ENCODE assay signal across 22 mouse cellular contexts in the genomic region with DNA sequence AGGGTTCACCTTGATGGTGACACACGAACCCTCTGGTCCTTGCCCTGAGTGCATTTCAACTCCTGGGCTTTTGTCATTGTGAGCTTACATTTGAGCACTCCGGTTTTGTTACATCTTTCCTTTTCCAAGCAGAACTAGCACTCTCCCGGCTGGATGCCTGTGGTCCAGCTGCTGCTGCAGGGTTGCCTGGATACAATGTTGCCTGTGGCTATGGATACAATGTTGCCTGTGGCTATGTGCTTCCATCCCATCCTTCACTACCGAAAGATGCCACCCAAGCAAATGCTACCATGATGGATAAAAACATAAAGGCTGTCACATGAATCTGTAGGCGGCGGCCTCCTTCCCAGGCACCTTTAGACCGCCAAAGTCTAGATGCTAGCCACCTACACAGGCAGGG. TPM values are rescaled to one million over a fixed set of nuclear protein-coding genes. Genes with fewer than 3 reads are reported as not detected.
DNase-seq lines count a peak whose midpoint lies in the region; ATAC-seq lines count a peak whose summit lies in the region.
"Had no signal": no experiment of that assay in that cellular context is flagged by ENCODE, and none has a peak within 500 bp of the region (broad histone marks: within the 10 kb centered on the region; RNA-seq: fewer than 3 reads in every experiment).

No protein-coding gene starts in this region.

- ATAC-seq in frontal cortex, adult (ENCODE audit: low TSS enrichment) = peak; percentile 66
- ATAC-seq: forebrain, embryonic 15.5 days; hindbrain, embryonic 16.5 days; Patski had no signal

- no peak for DNase-seq in frontal cortex, adult 2 months (ENCODE audit: extremely low spot score in 1 of 2, low spot score in 1 of 2)
- DNase-seq in layer of hippocampus, postnatal 10 days (ENCODE audit: low spot score in 2 of 2) = peak; percentile 31 to 44
- no peak for DNase-seq in layer of hippocampus, adult 11-12 months (ENCODE audit: low spot score)
- DNase-seq in right cerebral cortex, postnatal 10 days (ENCODE audit: low spot score in 2 of 2) = peak; percentile 60 to 74
- no peak for DNase-seq in right cerebral cortex, postnatal 36 days (ENCODE audit: low spot score in 2 of 2)
- peak; percentile 68 for DNase-seq in brain, adult 2 months (ENCODE audit: low read depth, low spot score)
- DNase-seq: adrenal gland, postnatal 10 days; adrenal gland, postnatal 36 days; B cell, adult 2 months; cerebellum, adult 11 months; cerebellum, adult 9-11 months; gastrocnemius, postnatal 25 days; heart, adult 18-20 months; heart, postnatal 10 days; heart, postnatal 36 days had no signal

RNA-seq across cellular contexts. Expression of gene Jph4, which starts 9.8 kb away (rescaled TPM):
- 228 and 231 TPM in 2 replicates for polyA plus RNA-seq in frontal cortex, adult 2 months (2012; rRNA removed)
- 100 to 1,000 TPM; 410 to 431 TPM for total RNA-seq in layer of hippocampus, postnatal 10 days (2021)
- total RNA-seq: CH12.LX; common myeloid progenitor, adult 5-6 weeks had no signal
- polyA plus RNA-seq: G1E had no signal

RNA-seq across cellular contexts. Expression of gene Ap1g2, which starts 20.1 kb away (rescaled TPM):
- polyA plus RNA-seq in frontal cortex, adult 2 months (2012; rRNA removed) = 15.5 and 18.3 TPM in 2 replicates
- total RNA-seq in layer of hippocampus, postnatal 10 days (2021) = 10 to 100 TPM; 19.2 to 20.6 TPM

RNA-seq across cellular contexts. Expression of gene Thtpa, which starts 31.9 kb away (rescaled TPM):
- 14.4 and 15.5 TPM in 2 replicates for polyA plus RNA-seq in frontal cortex, adult 2 months (2012; rRNA removed)
- total RNA-seq in layer of hippocampus, postnatal 10 days (2021) = 10 to 100 TPM; 26.5 to 31.1 TPM

RNA-seq across cellular contexts. Expression of gene Zfhx2, which starts 34.4 kb away (rescaled TPM):
- 13.4 and 15.0 TPM in 2 replicates for polyA plus RNA-seq in frontal cortex, adult 2 months (2012; rRNA removed)
- total RNA-seq in layer of hippocampus, postnatal 10 days (2021) = 10 to 100 TPM; 34.0 to 39.3 TPM

Comparison
In these comparisons a context has a peak if more than half of its experiments do, and no peak if none do; other contexts are left out.
1. DNase-seq: peak in layer of hippocampus, postnatal 10 days (2 of 2), right cerebral cortex, postnatal 10 days (2 of 2) and brain, adult 2 months (single experiment); none in frontal cortex, adult 2 months (0 of 2), layer of hippocampus, adult 11-12 months (single experiment) and right cerebral cortex, postnatal 36 days (0 of 2).